Mouse (Mus musculus) limb, embryonic 13.5 days (tissue): ENCODE data around the gene Ddx3y. TPM values are rescaled to one million over a fixed set of nuclear protein-coding genes. Genes with fewer than 3 reads are reported as not detected.

Experiments
- ATAC-seq: fragments of 200-750 bp; cut with Nextera tagmentation; 2 replicates; pipeline ENCODE4 v1.8.0; 2017; ENCODE audit warnings: low read depth, moderate number of reproducible peaks, moderate TSS enrichment; ENCODE audit not compliant: low FRiP score
- H3K27ac ChIP-seq: fragments of 300-500 bp; sonication (generic); 2 replicates; pipeline ENCODE4 v1.5.1; 2015; ENCODE audit warnings: inconsistent platforms, mild to moderate bottlenecking, moderate library complexity
- H3K27me3 ChIP-seq: fragments of 300-500 bp; sonication (generic); 2 replicates; pipeline ENCODE4 v1.6.1; 2015; ENCODE audit warnings: mild to moderate bottlenecking, inconsistent platforms
- H3K36me3 ChIP-seq: fragments of 300-500 bp; sonication (generic); 2 replicates; pipeline ENCODE4 v1.6.1; 2015; ENCODE audit warnings: inconsistent platforms, mild to moderate bottlenecking, moderate library complexity
- H3K4me1 ChIP-seq: fragments of 300-500 bp; sonication (generic); 2 replicates; pipeline ENCODE4 v1.6.1; 2015; ENCODE audit warnings: inconsistent platforms
- H3K4me2 ChIP-seq: fragments of 300-500 bp; sonication (generic); replicated peaks from 2 replicates; pipeline ENCODE4 v1.6.1; 2015; ENCODE audit warnings: inconsistent platforms, mild to moderate bottlenecking, moderate library complexity
- H3K4me3 ChIP-seq: fragments of 300-500 bp; sonication (generic); 2 replicates; pipeline ENCODE4 v1.5.1; 2015; ENCODE audit warnings: moderate library complexity, mild to moderate bottlenecking, inconsistent platforms
- H3K9ac ChIP-seq: fragments of 300-500 bp; sonication (generic); 2 replicates; pipeline ENCODE4 v1.6.1; 2015; ENCODE audit warnings: mild to moderate bottlenecking, inconsistent platforms
- H3K9me3 ChIP-seq: fragments of 300-500 bp; sonication (generic); 2 replicates; pipeline ENCODE4 v1.6.1; 2016; ENCODE audit warnings: inconsistent platforms
- WGBS: fragments of 180-500 bp; shearing (Covaris S2); methylation state at CpG from one replicate; pipeline ENCODE4 v1.1.7; 2015; 5-methylcytosine and 5-hydroxymethylcytosine counted together
- polyA plus RNA-seq: library from polyadenylated mRNA; unstranded; fragments of >200 nt; fragmentation: Nextera tagmentation; extraction: Ambion mirVana; gene quantifications from 2 replicates; pipeline ENCODE4 v1.2.1, GENCODE M21; 2015

The Ddx3y gene
- polyA plus RNA-seq, result 31.4 and 35.3 TPM in 2 replicates

GRCm38 (mm10) chrY:1286171-1286795 lies at the start of gene Ddx3y:
TSS of gene Ddx3y (minus strand) at chrY:1286629.
- Histone ChIP-seq H3K9ac (peak within 1 kb of the TSS; percentile 59), H3K27ac (peak within 1 kb of the TSS; percentile 65; the same call in 1 of the 2 replicates), H3K4me2 (peak within 1 kb of the TSS; percentile 51), H3K9me3 (no peaks in the 10 kb centered on the region), H3K27me3 (no peaks in the 10 kb centered on the region), H3K36me3 (no peaks in the 10 kb centered on the region), H3K4me3 (peak within 1 kb of the TSS; percentile 45), H3K4me1 (no peaks in the 10 kb centered on the region)
- ATAC-seq, result peak; percentile 96
- under 1% methylated on average over 31 of the region's 31 CpGs for WGBS

DNA sequence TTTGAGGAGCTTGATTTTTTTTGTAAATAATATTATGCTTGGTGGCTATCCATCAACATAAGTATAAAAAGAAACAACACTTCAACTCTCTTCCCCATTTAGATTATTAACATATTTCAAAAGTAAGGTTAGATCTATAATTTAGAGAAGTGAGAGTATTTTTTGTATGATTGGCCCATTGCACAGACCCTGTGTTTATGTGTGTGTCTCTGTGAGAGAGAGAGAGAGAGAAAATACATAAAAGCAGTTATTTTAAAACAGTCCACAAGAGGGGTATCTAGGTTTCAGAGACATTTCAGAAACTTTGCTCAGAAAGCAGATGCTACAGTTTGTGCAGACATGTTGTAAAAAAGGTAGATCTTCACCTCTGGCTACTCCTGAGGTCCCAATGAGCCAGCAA lies 7.3 kb upstream of the Ddx3y start:
- ATAC-seq, result no peak
- Histone ChIP-seq H3K27ac (no peak overlapping the region), H3K36me3 (no peaks in the 10 kb centered on the region), H3K4me2 (no peak overlapping the region), H3K9ac (no peak overlapping the region), H3K4me1 (no peaks in the 10 kb centered on the region), H3K4me3 (no peak overlapping the region), H3K27me3 (no peaks in the 10 kb centered on the region), H3K9me3 (no peaks in the 10 kb centered on the region)

GRCm38 (mm10) chrY:1285735-1286134 lies 694 bp downstream of the Ddx3y start:
- no peaks in the 10 kb centered on the region for H3K9me3 ChIP-seq
- WGBS, result under 1% methylated on average over 12 of the region's 12 CpGs
- peak; percentile 15; the same call in 1 of the 2 replicates for ATAC-seq
- H3K4me3 ChIP-seq, result peak overlapping the region; percentile 45
- H3K9ac ChIP-seq, result peak overlapping the region; percentile 59
- no peaks in the 10 kb centered on the region for H3K4me1 ChIP-seq
- H3K4me2 ChIP-seq, result peak overlapping the region; percentile 51
- H3K27me3 ChIP-seq, result no peaks in the 10 kb centered on the region
- peak overlapping the region; percentile 65; the same call in 1 of the 2 replicates for H3K27ac ChIP-seq
- no peaks in the 10 kb centered on the region for H3K36me3 ChIP-seq

DNA sequence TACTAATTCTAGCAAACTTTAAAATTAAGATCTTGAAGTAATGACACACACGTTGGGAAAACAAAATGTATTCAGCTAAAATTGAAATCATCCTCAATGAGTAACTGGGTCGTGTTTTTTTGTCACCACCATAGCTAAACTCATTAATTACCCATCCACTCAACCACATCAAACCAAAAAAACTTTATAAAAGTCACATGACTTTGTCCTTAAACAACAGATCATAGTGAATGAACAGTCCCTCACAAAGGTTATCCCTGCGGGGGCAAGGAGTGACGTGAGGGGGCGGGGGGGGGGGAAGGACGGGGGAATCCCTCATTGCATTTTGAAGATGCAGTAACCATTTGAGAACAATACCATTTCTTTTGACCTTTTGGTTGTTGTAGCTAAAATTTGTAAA lies 40.3 kb downstream of the Ddx3y start:
- H3K27me3 ChIP-seq, result no peaks in the 10 kb centered on the region
- no peaks in the 10 kb centered on the region for H3K36me3 ChIP-seq
- no peak overlapping the region for H3K9ac ChIP-seq
- H3K27ac ChIP-seq, result no peak overlapping the region
- no peak overlapping the region; the same call in 1 of the 2 replicates for H3K4me3 ChIP-seq
- H3K4me1 ChIP-seq, result no peaks in the 10 kb centered on the region
- no peak overlapping the region for H3K4me2 ChIP-seq
- ATAC-seq, result no peak
- no peaks in the 10 kb centered on the region for H3K9me3 ChIP-seq
- WGBS, result 63% methylated on average over 6 of the region's 6 CpGs

- ATAC-seq, result peak; percentile 97
- no peaks in the 10 kb centered on the region for H3K4me1 ChIP-seq
- H3K27ac ChIP-seq, result peak within 1 kb of the TSS; percentile 61; the same call in 1 of the 2 replicates
- no peaks in the 10 kb centered on the region for H3K9me3 ChIP-seq
- peak within 1 kb of the TSS; percentile 62 for H3K9ac ChIP-seq
- no peaks in the 10 kb centered on the region for H3K27me3 ChIP-seq
- no peaks in the 10 kb centered on the region for H3K36me3 ChIP-seq
- WGBS, result 0% methylated on average over 19 of the region's 21 CpGs
- H3K4me2 ChIP-seq, result peak within 1 kb of the TSS; percentile 49
- H3K4me3 ChIP-seq, result peak within 1 kb of the TSS; percentile 47
These were observed 41.0 kb downstream of the Ddx3y start, which contains the start of gene Uty for GRCm38 (mm10) chrY:1245426-1245863. TSS of gene Uty (minus strand) at chrY:1245759.

DNA sequence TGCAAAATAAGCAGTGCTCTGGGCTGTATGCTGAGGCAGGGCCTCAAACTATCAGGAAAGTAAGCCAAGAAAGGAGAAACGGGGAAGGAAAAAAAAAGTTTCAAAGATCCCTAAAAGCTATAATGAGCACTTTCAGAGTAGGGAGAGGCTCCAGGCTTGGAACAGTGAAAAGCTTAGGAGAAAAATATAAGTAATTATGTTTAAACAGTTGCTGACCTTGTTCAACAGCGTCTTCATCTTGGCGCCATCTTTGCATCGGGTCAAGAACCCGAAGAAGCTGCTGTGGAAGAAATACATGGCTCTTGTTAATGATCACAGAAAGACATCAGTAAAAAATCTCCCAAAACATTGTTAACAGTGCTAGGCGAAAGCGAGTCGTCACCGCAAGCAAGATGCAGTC lies 41.5 kb downstream of the Ddx3y start:
- no peak for ATAC-seq
- H3K4me2 ChIP-seq, result peak overlapping the region; percentile 49
- no peaks in the 10 kb centered on the region for H3K27me3 ChIP-seq
- peak overlapping the region; percentile 61; the same call in 1 of the 2 replicates for H3K27ac ChIP-seq
- H3K9me3 ChIP-seq, result no peaks in the 10 kb centered on the region
- H3K36me3 ChIP-seq, result no peaks in the 10 kb centered on the region
- H3K4me1 ChIP-seq, result no peaks in the 10 kb centered on the region
- 0% methylated on average over 9 of the region's 9 CpGs for WGBS
- peak overlapping the region; percentile 47 for H3K4me3 ChIP-seq
- peak overlapping the region; percentile 62 for H3K9ac ChIP-seq

DNA sequence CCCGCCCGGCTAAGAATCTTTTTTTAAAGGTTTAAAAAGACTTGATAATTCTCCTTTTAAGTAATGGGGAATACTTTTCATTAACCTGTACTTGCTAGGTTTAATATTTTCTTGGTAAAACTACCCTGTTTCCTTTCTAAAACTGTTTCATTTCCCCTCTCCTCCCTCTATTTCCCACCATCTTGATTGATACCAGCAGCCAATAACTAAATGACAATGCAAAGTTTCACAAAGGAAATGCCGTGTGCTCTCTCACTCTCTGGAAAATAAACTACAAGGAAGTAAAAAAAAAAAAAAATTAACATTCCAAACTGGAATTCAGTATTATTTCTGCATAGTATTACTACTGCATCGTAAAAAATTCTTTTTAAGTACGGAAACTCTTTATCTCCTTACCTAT lies 42.0 kb downstream of the Ddx3y start:
- Histone ChIP-seq H3K27me3 (no peaks in the 10 kb centered on the region), H3K4me2 (peak overlapping the region; percentile 49), H3K27ac (no peak overlapping the region), H3K9ac (no peak overlapping the region), H3K9me3 (no peaks in the 10 kb centered on the region), H3K4me1 (no peaks in the 10 kb centered on the region), H3K4me3 (peak overlapping the region; percentile 47), H3K36me3 (no peaks in the 10 kb centered on the region)
- no peak for ATAC-seq
- WGBS, result 51% methylated on average over 5 of the region's 5 CpGs

- Histone ChIP-seq H3K36me3 (no peaks in the 10 kb centered on the region), H3K4me2 (no peak overlapping the region), H3K9me3 (no peaks in the 10 kb centered on the region), H3K27ac (no peak overlapping the region), H3K27me3 (no peaks in the 10 kb centered on the region), H3K4me3 (no peak overlapping the region), H3K9ac (no peak overlapping the region), H3K4me1 (no peaks in the 10 kb centered on the region)
- 92% methylated on average over 3 of the region's 7 CpGs for WGBS
- ATAC-seq, result no peak
These were observed 66.4 kb downstream of the Ddx3y start for GRCm38 (mm10) chrY:1220001-1220400.

Other genes starting within 250 kb of the Ddx3y start
- 15.1 and 17.3 TPM in 2 replicates for gene Uty, start 40.9 kb downstream of the Ddx3y start, polyA plus RNA-seq
- not detected in 2 replicates for gene Usp9y, start 173.2 kb upstream of the Ddx3y start, polyA plus RNA-seq